Mouse (Mus musculus) left cerebral cortex, adult 8-10 months (tissue): Measurements from ENCODE around the gene Rasgef1b. TPM values are rescaled to one million over a fixed set of nuclear protein-coding genes. Genes with fewer than 3 reads are reported as not detected.

Experiments
- DNase-seq, 2 experiments: peaks; one replicate each; pipeline ENCODE4 v3.0.0; 2022; ENCODE audit warnings: low spot score in 2 of 2
- total RNA-seq, 4 experiments: library from RNA; stranded (reverse); gene quantifications; 2 replicates each; pipeline ENCODE4 v1.2.4; 2022

The Rasgef1b gene
- total RNA-seq, 4 experiments from 2014 or later = 83.3 to 103 (median 87.8) TPM

DNA sequence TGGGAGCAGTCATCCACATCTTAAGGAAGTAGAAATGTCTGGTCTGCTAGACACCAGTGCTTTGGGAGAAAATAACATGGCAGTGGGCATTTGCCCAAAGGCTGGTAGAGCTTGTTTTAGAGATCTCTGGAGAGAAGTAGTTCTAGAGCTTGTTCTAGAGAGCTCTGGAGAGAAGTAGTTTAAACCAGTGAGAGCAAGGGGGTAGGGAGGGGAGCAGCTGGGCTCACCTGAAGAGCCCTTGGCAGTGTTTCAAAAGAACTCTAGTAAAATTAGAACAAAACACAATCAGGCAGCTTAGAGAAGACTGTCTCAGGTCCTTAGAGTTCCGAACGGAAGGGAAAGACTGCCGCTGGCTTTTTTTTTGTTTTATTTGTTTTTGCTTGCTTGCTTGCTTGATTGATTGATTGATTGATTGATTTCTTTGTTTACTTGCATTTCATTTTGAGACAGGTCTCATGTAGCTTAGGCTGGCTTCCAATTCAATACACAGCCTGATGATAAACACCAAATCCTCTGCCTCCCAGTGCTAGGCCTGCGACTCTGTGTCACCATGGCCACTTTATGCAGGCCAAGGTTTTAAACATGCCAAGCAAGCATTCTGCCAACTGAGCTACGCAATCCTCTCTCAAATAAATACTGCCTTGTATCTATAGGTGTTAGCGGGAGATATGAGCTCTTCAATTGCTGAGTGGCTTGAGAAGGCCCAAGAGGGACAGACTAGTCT, 466.5 kb downstream of the Rasgef1b start:
- no peak for DNase-seq

GRCm38 (mm10) chr5:99261121-99261724, 467.6 kb downstream of the Rasgef1b start:
- no peak for DNase-seq

DNA sequence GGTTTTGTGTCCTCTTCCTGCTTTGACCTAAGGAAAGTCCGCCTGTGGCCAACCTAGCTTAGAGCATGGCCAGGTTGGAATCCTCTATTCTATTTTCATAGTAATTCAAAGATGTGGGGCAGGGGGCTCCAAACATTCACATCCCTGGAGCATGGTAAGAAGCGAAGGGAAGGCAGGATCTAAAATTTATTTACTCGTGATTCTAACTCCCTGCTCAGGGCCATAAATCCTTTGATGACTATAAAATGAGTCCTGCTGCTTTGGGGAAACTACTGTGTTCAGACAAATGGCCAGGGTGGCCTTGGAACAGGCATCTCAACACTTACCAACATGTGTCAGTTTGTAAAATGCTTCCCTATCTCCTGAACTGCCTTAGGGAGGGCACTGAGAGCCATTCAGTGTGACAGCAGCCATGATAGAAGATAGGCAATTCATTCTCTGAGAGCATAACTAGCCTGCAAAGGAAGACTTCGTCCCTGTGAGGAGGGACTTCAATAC, 470.8 kb downstream of the Rasgef1b start:
- DNase-seq = no peak

GRCm38 (mm10) chr5:99252203-99253135, 476.4 kb downstream of the Rasgef1b start:
- peak; percentile 93 to 96 for DNase-seq

DNA sequence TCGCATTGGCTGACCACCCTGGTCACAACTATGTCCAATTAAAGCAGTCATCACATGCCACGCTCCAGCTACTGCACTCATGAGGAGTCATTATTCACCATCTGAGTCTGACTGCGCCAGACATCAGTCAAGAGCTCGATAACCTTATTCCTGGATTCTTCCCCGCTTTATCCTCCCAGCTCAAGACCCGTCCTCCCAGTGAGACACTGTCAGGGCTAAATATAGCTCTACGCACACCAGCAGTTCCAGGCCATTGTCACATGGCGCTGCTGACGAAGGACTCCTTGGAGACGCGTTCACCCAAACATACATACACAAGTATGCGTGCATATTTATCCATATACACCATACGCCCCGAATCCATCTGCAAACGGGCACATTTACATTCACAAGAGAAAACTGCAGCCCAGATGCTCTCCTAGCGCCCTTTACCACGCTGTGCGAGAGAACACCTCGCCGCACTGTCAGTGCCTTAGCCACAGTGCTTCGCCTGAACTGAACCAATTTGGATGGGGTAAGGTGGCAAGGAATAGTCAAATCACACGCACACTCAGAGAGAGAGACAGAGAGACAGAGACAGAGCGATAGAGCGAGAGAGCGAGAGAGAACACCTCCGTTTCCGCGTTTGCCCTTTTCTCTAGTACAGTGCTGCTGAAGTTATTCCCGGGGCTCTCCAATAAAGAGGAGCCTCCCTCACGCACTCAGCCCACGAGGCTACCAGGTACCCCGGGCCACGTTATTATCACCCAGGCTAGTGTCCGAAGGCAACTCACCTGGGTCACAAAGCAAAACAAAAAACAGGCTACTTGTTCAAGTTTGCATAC, 477.3 kb downstream of the Rasgef1b start:
- DNase-seq = peak in 1 of 2 experiments; percentile 66

DNA sequence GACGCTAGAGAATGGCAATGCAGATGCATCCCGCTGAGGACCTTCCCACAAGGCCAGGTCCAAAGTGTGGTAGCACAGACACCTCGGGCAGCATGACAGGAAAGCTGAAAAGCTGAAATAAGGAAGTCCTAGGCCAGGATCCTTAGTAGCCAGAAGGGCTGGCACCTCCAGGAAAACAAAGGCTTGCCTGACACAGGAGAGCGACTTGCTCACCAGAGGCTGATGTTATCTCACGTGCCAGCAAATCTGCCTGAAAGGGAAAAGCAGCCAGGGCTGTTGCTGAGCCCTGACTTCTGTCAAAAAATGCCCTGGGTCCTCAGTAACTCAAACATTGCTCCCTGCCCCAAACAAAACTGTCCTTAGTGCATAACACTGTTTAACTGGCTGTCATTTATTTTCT, 478.0 kb downstream of the Rasgef1b start:
- no peak for DNase-seq

DNA sequence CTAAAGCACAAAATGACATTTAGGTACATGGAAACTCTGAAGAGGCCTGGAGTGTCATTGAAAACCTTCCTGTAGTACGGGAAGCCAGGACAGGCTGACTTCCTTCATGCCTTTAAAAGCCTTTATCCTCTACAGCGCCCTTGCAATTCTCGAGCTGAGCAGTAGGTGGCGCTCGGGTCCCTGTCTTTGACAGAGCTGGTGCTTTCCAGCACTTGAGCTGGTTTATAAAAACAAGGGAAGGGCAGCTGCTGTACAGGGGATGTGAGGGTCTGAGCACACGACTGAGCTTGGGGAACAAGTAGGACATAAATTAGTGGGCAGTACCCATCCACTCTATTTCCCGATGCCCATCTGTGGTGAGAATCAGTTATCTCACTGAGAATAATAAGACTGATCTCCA, 480.4 kb downstream of the Rasgef1b start:
- DNase-seq = peak; percentile 84 to 99

DNA sequence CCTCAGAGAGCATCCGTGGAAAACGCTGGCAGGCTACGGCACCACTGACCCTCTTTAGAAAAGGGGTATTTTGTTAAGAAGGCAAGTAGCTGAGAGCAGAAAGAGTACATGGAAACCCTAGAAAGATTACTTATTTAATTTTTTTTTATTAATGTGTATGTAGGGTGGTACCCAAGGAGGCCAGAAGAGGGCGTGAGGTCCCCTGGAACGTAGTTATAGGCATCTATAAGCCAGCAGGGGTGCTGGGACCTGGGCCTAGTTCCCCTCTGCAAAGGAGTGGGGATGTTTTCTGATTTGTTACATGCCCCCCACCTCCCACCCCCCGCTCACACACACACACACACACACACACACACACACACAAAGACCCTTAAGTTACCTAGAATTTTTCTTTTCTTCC, 480.9 kb downstream of the Rasgef1b start:
- no peak for DNase-seq

- DNase-seq = no peak
Observed at GRCm38 (mm10) chr5:99247441-99247840, 481.4 kb downstream of the Rasgef1b start.

DNA sequence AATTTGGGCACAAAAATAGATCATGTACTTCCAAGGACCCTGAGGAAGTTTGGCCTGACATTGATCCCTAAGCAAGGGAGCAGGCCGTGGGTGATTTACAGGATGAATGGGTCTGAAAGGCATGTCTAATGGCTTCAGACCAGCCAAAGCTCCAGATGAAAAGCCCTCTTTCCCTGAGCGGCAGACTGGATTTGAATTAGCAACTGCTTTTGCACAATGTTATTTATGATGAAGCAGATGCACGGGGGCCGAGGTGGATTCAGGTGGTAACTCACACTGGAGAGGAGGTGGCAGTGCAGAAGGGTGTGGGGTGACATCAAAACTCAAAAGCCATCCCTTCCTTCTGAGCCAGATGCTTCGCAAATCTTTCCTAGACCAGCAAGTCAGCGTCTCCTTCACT, 481.9 kb downstream of the Rasgef1b start:
- peak in 1 of 2 experiments; percentile 60 for DNase-seq

- no peak for DNase-seq
Observed at GRCm38 (mm10) chr5:99241988-99242740, 486.7 kb downstream of the Rasgef1b start.

- no peak for DNase-seq
Observed at GRCm38 (mm10) chr5:99240501-99240900, 488.4 kb downstream of the Rasgef1b start.

- no peak for DNase-seq
Observed at GRCm38 (mm10) chr5:99239677-99240076, 489.2 kb downstream of the Rasgef1b start.

- no peak for DNase-seq
Observed at GRCm38 (mm10) chr5:99238150-99238549, 490.7 kb downstream of the Rasgef1b start.

- DNase-seq = no peak
Observed at GRCm38 (mm10) chr5:99236888-99237752, 491.7 kb downstream of the Rasgef1b start.

DNA sequence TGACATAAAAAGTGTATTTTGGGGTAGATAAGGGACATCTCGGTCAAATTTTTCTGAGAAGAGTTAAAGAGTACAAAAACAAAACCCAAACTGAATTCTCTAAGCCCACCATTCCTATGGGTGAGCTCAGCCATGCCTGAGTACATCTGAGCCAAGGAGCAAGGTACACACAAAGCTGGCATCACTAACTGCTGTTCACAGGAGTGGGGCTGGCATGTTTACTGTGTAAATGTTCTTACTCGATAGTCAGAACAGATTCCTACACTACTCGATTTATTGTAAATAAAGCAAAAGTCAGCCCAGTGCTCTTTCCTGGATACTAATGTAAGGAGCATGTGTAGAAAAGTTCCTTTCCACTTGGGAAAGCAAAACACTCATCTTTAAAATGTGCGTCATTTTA, 492.4 kb downstream of the Rasgef1b start:
- DNase-seq = no peak

GRCm38 (mm10) chr5:99234275-99234674, 494.6 kb downstream of the Rasgef1b start:
- no peak for DNase-seq

GRCm38 (mm10) chr5:99233176-99233575, 495.7 kb downstream of the Rasgef1b start:
- DNase-seq = no peak

DNA sequence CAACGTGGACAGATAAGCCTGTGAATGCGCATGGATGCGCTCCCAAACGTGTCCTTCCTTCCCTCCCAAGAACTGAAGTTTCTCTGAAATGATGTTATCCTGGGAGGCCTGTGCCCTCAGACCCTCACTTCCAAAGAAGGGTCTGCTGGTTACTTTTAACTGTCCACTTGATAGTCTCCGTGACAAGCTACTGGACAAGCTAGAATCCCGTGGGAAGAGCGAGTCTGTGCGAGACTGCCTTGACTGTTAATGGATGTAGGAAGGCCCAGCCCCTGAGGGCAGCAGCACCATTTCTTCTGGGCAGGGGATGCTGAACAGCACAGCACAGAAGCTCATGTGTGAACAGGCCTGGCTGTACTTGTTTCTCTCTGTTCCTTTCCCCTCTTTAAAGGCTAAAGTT, 496.5 kb downstream of the Rasgef1b start:
- no peak for DNase-seq
